Mouse (Mus musculus) layer of hippocampus, adult 2 months (tissue): Measurements from ENCODE around the gene Fam160b1. TPM values are rescaled to one million over a fixed set of nuclear protein-coding genes. Genes with fewer than 3 reads are reported as not detected.
A peak's percentile ranks its signal among the peaks of the same experiment; 100 is the strongest.

Experiments
- DNase-seq, 2 experiments: peaks; one replicate each; pipeline ENCODE4 v3.0.0; 2022; ENCODE audit warnings: low spot score in 2 of 2
- H3K27ac ChIP-seq: fragments of 200-600 bp; 2 replicates; pipeline ENCODE4 v1.8.1; 2022
- H3K4me3 ChIP-seq: fragments of 200-600 bp; 2 replicates; pipeline ENCODE4 v1.8.1; 2022; ENCODE audit warnings: mild to moderate bottlenecking
- CTCF ChIP-seq: fragments of 200-600 bp; conservative IDR thresholded peaks from 2 replicates; pipeline ENCODE4 v1.8.1; 2022; ENCODE audit warnings: antibody characterized with exemption, mild to moderate bottlenecking, moderate library complexity
- total RNA-seq, 2 experiments: library from RNA; stranded (reverse); gene quantifications; 2 replicates each; pipeline ENCODE4 v1.2.3; 2021

The Fam160b1 gene
- total RNA-seq, 2 experiments from 2014 or later = 21.2 to 22.7 TPM

DNA sequence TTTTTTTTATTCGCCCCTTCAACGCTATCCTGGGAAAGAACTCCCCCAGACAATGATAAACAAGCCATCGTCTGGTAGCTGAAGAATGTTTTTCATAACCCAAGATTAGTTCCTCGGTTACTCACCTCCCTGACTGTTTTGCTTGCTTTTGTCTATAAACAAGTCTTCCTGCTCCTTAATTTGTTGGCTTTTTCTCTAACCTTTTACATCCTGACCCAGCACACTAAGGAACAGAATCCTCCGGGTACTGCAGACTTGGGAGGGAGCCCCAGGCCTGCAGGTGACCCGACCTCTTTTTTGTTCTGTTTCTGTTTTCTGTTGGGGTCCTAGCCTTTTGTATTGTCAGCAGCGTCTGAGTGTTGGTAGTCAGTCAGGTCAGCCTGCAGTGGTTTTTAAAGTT is 2.6 kb downstream of the Fam160b1 start:
- Histone ChIP-seq H3K4me3 (peak overlapping the region; percentile 87; the same call in 1 of the 2 replicates), H3K27ac (no peak overlapping the region; the same call in 1 of the 2 replicates)
- no peak for DNase-seq
- no peak for TF ChIP-seq CTCF

DNA sequence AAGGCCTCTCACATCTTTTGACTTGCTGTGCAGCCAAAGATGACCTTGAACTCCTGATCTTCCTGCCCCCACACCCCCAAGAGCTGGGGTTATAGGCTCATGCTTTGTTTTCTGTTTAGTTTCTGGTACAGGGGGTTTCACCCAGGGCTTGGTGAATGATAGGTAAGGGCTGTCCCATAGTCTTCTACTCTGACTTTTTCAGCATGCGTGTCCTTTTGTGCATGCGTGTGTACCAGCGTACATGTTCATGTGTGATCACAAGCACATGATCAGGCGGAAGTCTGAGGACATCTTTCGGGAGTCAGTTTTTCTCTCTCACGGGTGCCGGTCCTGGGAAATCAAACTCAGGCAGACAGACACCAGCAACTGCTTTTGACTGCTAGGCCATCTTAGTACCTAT is 3.1 kb downstream of the Fam160b1 start:
- H3K27ac ChIP-seq = no peak overlapping the region
- TF ChIP-seq CTCF = no peak
- H3K4me3 ChIP-seq = no peak overlapping the region
- DNase-seq = no peak

DNA sequence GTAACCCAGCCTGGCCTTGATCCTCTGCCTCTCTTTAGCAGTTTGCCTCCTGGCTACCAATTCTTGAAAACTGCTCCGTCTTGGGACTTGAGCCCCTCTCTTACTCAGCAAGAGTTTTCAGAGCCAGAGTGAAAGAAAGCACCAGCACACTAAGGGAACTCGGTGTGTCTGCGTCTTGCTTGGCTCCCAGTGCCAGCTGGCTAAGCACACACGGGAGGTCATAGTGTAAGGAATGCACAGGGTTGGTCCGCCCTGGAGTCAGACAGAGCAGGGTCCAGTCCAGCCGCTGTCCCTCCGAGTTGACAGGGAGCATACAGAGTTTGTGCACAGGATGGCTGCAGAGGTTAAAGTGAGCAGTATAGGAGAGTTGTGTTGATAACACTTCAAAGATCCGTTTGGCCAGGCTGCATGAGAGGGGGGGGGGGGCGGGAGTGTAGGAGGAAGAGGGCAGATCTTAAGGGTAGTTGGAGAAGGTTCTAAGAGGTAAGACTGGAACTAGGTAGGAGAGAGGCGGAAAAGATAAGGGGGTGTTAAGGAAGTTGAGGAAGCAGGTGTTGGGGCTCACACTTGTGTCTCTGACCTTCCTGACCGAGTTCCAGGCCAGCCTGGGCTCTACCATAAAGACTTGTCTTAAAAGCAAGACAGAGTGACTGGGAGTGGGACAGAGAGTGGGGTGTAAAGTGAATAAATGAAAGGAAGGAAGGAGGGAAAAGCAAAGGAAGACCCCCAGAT is 4.6 kb downstream of the Fam160b1 start:
- TF ChIP-seq CTCF = no peak
- Histone ChIP-seq H3K27ac (no peak overlapping the region), H3K4me3 (no peak overlapping the region)
- no peak for DNase-seq

DNA sequence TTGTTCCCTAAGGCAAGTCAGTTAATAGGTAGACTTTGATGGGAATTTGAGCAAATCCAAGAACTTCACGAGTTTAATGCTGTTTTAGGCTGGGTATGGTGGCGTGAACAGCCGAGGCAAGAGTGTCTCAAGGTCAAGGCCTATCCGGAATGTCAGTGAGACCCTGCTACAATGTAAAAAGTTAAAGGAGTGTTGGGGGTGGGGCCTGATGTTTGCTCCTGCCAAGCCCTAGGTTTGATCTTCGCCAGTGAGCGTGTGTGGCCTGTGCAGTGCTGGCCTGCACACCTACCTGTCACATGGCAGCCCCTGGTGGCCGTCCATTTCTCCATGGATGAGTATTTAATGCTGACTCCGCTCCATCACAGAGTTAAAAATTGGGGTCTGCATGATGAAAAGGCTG is 5.5 kb downstream of the Fam160b1 start:
- TF ChIP-seq CTCF = peak; percentile 22; the same call in 1 of the 2 replicates
- Histone ChIP-seq H3K4me3 (no peak overlapping the region), H3K27ac (no peak overlapping the region)
- DNase-seq = no peak

DNA sequence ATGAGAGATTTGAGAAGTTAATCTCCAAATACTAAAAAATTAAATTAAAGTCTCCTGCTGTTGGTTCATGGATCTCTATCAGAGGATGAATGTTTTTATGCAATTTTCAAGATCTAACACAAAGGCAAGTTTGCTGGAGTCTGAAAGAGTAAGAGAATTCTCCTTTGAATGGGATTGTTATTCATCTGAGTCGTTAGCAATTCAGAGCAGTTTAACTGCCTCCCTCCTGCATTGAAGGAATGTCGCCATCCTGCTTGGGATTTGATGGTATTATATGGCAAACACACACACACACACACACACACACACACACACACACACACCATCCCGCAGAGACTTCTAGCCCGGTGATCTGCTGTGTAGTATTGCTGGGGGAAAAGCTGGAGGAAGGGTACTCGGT is 6.1 kb downstream of the Fam160b1 start:
- H3K27ac ChIP-seq = no peak overlapping the region
- no peak for DNase-seq
- H3K4me3 ChIP-seq = no peak overlapping the region
- TF ChIP-seq CTCF = no peak

DNA sequence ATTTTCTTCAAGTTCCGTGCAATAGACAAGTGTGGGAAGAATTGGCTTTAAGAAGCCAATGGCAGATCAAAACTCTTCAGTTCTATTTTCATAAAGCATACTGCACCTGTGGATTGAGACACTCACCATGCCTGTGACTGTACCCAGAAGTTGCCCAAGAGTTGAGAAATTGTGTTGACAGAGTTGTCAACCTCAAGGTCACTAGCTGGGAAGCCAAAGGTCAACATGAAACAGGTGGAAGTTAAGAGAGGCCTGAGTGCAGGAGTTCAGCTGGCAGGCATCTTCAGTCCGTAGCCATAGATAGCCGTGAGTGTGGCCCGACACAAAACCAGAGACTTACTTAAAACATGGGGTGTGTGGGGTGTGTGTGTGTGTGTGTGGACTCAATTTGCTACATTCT is 6.7 kb downstream of the Fam160b1 start:
- no peak for TF ChIP-seq CTCF
- Histone ChIP-seq H3K4me3 (no peak overlapping the region), H3K27ac (no peak overlapping the region)
- no peak for DNase-seq

DNA sequence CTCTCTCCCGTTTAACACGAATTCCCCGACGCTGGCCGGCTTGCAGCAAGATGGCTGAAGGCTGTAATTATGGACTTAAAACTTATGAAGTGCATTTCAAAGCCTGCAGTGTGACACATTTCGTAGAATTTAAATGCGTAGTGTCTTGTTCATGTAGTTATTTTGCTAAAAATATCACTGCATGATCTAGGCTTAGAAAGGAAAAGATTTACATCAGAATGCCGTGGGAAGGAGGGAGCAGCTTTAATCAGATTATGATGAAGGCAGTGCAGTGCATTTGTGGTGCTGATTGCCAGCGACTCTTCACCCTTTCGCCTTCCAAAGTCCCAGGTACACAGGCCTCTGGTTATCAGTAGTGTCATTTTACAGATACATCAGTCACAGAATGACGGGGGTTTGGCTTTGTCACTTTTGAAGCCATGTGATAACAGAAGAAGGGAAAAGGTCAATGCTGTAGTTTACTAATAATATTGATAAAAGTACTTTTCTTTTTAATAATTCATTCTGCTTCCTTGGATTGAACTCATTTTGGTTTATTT is 7.4 kb downstream of the Fam160b1 start:
- no peak for TF ChIP-seq CTCF
- no peak overlapping the region for H3K27ac ChIP-seq
- no peak for DNase-seq
- H3K4me3 ChIP-seq = no peak overlapping the region

DNA sequence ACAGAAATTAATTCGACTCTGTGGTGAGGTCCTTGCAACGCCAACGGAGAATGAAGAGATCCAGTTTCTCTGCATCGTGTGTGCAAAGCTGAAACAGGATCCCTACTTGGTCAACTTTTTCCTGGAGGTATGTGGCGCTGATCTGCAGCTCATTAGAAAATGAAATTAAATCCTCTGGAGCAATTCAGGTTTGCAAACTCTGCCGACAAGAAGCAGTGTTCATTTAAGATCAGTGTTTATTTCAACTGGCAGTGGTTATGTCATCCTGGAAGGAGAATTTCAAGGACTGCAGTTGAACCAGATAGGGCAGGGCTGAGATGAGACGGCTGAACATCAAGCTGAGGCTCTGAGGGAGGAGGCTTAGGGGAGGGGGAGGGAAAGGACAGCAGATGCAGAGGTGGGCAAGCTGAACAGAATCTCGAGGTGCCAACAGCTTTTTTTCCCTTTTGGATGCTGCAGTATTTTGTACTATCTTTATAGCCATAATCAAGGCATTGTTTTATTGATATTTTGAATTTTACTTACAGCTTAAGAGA is 12.9 kb downstream of the Fam160b1 start:
- no peak for TF ChIP-seq CTCF
- Histone ChIP-seq H3K4me3 (no peak overlapping the region), H3K27ac (peak overlapping the region; percentile 37; the same call in 1 of the 2 replicates)
- peak in 1 of 2 experiments; percentile 38 for DNase-seq

DNA sequence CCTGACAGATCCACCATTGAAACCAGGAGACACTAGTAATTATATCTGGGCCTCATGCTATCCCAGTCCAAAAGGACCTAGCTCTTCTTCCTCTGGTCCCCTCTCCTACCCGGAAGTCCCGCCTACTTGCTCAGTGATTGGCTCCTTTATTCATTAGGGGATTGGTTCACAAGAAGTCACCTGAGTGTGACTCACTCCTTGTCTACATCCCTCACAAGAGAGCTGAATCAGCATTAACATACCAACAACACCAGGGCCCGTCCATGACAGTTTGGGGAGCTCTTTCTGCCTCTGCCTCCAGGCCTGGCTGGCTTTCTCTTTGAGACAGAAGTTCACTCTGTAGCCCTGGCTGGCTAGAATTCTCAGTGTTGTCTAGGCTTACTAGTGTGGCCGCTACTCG is 14.7 kb downstream of the Fam160b1 start:
- no peak for TF ChIP-seq CTCF
- no peak for DNase-seq
- Histone ChIP-seq H3K27ac (no peak overlapping the region), H3K4me3 (no peak overlapping the region)

DNA sequence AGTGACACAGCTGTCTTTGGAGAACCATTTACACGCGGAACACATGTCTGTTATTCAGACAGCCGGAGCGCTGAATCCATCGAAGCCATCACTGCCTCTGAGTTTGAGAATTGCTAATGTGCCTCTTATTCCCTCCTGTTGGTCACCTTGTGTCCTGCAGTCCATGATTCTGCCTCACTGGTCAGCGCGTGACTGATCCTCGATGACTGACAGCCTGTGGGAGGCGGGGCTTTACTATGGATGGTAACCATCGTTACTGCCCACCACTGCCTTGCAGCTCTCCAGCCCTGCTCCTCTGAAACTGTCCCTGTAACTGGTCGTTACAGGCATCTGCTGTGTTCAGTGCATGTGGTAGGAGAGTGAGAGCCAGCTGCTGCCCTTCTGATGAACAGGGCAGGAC is 15.3 kb downstream of the Fam160b1 start:
- peak; percentile 20 for TF ChIP-seq CTCF
- no peak for DNase-seq
- H3K4me3 ChIP-seq = no peak overlapping the region
- peak overlapping the region; percentile 39; the same call in 1 of the 2 replicates for H3K27ac ChIP-seq

DNA sequence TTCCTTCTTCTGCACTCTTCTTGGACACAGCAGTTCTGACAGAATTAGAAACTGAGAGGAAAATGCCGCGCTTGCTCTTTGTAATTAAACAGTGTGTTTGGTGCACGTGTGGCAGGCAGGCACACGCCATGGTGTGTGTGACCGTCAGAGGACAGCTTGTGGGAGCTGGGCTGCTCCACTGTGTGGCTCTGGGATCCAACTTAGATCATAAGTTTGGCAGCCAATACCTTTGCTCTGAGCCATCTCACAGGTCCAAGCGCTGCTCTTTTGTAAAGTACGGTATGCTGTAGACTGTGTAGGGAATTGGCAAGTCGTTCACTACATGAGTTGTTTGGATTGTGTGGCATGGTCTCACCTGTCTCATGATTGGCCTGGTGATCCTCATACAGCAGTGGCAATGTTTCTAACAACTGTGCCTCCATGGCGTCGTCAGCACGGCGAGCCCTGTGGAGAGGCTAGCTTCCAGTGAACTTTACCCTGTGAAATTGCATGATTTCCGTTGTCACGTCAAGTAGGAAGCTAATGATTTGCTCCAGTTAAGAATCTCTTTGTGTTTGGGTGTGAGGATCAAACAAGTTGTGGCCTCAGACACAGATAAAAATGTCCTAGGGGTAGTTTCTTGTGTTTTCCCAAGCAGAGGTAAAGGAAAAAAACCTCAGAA is 16.7 kb downstream of the Fam160b1 start:
- H3K27ac ChIP-seq = no peak overlapping the region
- DNase-seq = no peak
- no peak overlapping the region for H3K4me3 ChIP-seq
- no peak for TF ChIP-seq CTCF

DNA sequence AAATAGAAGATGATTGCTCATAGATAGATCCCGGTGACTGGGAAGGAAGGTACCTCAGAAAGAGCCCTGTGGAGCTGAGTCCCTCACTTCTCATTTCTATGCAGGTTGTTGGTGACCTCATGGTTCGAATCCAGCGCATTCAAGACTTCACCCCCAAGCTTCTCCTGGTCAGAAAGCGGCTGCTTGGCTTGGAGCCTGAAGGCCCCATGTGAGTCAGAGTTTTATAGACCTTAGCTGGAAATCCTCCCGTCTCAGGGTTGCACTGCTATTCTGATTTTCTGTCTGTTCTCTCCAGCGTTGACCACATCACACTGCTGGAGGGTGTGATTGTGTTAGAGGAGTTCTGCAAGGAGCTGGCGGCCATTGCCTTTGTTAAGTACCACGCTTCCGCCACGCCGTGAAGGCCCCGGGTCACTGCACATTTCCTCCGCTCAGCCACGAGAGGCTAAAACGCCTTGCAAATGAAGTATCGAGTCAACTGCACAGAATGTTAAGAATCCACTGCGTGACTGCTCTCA is 25.8 kb downstream of the Fam160b1 start:
- DNase-seq = no peak
- Histone ChIP-seq H3K27ac (no peak overlapping the region), H3K4me3 (no peak overlapping the region)
- TF ChIP-seq CTCF = no peak

DNA sequence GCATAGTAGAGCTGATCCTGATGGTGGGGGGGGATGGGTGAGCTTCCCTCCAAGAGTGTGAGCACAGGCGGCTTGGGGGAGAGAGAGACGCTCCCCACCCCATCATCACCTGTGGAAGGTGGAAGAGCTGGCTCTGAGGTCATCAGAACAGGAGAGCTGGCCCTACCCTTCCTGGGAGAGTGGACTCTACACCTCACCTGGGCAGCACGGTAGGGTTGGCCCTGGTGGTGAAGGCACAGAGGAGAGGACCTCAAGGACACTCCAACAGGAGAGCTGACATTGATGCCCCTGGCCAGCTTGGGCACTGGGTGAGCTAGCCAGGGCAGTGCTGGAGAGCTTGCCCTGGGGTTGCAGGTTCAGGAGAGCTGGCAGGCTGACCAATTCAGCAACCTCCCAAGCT is 31.1 kb downstream of the Fam160b1 start:
- no peak for DNase-seq
- Histone ChIP-seq H3K27ac (no peak overlapping the region), H3K4me3 (no peak overlapping the region)
- TF ChIP-seq CTCF = no peak
